Mouse (Mus musculus) spleen, postnatal 0 days (tissue): Measurements from ENCODE around the gene Shh. TPM values are rescaled to one million over a fixed set of nuclear protein-coding genes. Genes with fewer than 3 reads are reported as not detected.

ENCODE experiments used
- polyA plus RNA-seq: library from polyadenylated mRNA; unstranded; fragments of >200 nt; fragmentation: Nextera tagmentation; extraction: Ambion mirVana; gene quantifications from 2 replicates; pipeline ENCODE4 v1.2.1, GENCODE M21; 2015

Gene Shh
- not detected in 2 replicates for polyA plus RNA-seq

GRCm38 (mm10) chr5:28466760-28467306 lies at the start of gene Shh:
Gene Shh (minus strand): TSS chr5:28467256.

Other genes starting within 250 kb of the Shh start
- 0.05 TPM in 1 of 2 replicates, not detected in the other for gene Cnpy1, start 221.4 kb downstream of the Shh start, polyA plus RNA-seq
- 8.7 and 9.6 TPM in 2 replicates for gene Rbm33, start 150.1 kb downstream of the Shh start, polyA plus RNA-seq